Comparison of ENCODE assay signal across 9 mouse cellular contexts in the genomic region with DNA sequence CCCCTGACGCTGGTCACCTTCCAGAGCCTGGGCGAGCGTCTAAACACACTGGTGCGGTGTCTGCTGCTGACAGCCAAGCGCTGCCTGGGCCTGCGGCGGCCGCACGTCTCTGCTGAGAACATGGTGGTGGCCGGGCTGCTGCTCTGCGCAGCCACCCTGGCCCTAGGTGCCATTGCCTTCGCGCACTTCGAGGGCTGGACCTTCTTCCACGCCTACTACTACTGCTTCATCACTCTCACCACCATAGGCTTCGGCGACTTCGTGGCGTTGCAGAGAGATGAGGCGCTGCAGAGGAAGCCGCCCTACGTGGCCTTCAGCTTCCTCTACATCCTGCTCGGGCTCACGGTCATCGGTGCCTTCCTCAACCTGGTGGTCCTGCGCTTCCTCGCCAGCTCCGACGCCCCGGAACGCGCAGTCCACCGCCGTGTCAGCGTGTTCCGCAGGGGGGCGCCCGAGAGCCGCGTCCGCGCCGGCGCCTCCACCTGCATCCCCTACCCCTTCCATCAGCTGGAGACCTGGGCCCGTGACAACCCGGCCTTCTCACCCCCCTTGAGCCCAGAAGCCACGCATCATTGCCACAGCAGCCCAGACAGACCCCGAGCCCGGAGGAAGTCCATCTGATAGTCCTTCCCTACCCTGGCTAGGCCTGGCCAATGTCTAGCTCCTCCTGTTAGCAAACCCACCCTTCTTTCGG. TPM values are rescaled to one million over a fixed set of nuclear protein-coding genes. Genes with fewer than 3 reads are reported as not detected.
DNase-seq lines count a peak whose midpoint lies in the region; ATAC-seq and TF ChIP-seq lines count a peak whose summit lies in the region.
"Had no signal": no experiment of that assay in that cellular context is flagged by ENCODE, and none has a peak within 500 bp of the region (broad histone marks: within the 10 kb centered on the region; RNA-seq: fewer than 3 reads in every experiment).

No protein-coding gene starts in this region.

- no peak for TF ChIP-seq EP300 in heart, postnatal 0 days (IDR thresholded peaks at IDR 0.05; ENCODE audit: low read depth)

- H3K27me3 ChIP-seq in heart, postnatal 0 days (ENCODE audit: control insufficient read depth, insufficient read depth, low read length) = peaks cover 92% of the 10 kb centered on the region
- H3K27me3 ChIP-seq in midbrain, embryonic 14.5 days (ENCODE audit: control insufficient read depth, insufficient read depth, low read length) = peaks cover 46% of the 10 kb centered on the region

- no peak overlapping the region for H3K4me2 ChIP-seq in heart, postnatal 0 days (ENCODE audit: low read depth, low read length)
- peak overlapping the region; percentile 39 for H3K4me2 ChIP-seq in midbrain, embryonic 14.5 days (ENCODE audit: low read length)

- ATAC-seq in heart, postnatal 0 days (ENCODE audit: insufficient read depth, low read depth) = peak; percentile 31; the same call in 1 of the 2 replicates
- peak; percentile 67; the same call in 1 of the 2 replicates for ATAC-seq in midbrain, embryonic 14.5 days (ENCODE audit: low FRiP score, low TSS enrichment)

- peak; percentile 63 for TF ChIP-seq CTCF in heart, postnatal 0 days (IDR thresholded peaks at IDR 0.05; ENCODE audit: low read depth)

- H3K27ac ChIP-seq in heart, postnatal 0 days (ENCODE audit: low read depth) = no peak overlapping the region
- no peak overlapping the region for H3K27ac ChIP-seq in midbrain, embryonic 14.5 days (replicated peaks; ENCODE audit: low read depth, low read length)

- WGBS in heart, postnatal 0 days = 13% methylated on average over 49 of the region's 50 CpGs
- 15% methylated on average over 50 of the region's 50 CpGs for WGBS in midbrain, embryonic 14.5 days

- peak; percentile 36 for DNase-seq in layer of hippocampus, adult 11-12 months (ENCODE audit: low spot score)
- no peak for DNase-seq in layer of hippocampus, adult 9-11 months
- peak; percentile 64 for DNase-seq in ZHBTc4 (ENCODE audit: low read depth, low spot score)
- peak; percentile 53 for DNase-seq in embryo, embryonic 10.5 days (ENCODE audit: low spot score)
- DNase-seq in heart, postnatal 0 days (ENCODE audit: low spot score) = no peak
- peak; percentile 69 to 72 for DNase-seq in layer of hippocampus, postnatal 25 days (ENCODE audit: extremely low spot score in 1 of 2, low spot score in 1 of 2)
- peak; percentile 79 for DNase-seq in midbrain, embryonic 14.5 days
- DNase-seq in thymus, postnatal 10 days (ENCODE audit: low spot score in 2 of 2) = peak; percentile 11 to 69

- no peaks in the 10 kb centered on the region for H3K9me3 ChIP-seq in heart, postnatal 0 days (replicated peaks; ENCODE audit: control insufficient read depth, low read length)
- no peaks in the 10 kb centered on the region for H3K9me3 ChIP-seq in midbrain, embryonic 14.5 days (ENCODE audit: control insufficient read depth, low read length)

- 0 out of 2 replicates have a peak overlapping the region, but pooled peaks have one; percentile 0 for H3K4me3 ChIP-seq in heart, postnatal 0 days (ENCODE audit: low read depth, low read length)
- H3K4me3 ChIP-seq in midbrain, embryonic 14.5 days (replicated peaks; ENCODE audit: low read depth, low read length) = 0 out of 2 replicates have a peak overlapping the region, but pooled peaks have one; percentile 13

- no peaks in the 10 kb centered on the region for H3K36me3 ChIP-seq in heart, postnatal 0 days (replicated peaks; ENCODE audit: control insufficient read depth, insufficient read depth, low read length)
- H3K36me3 ChIP-seq in midbrain, embryonic 14.5 days (ENCODE audit: control insufficient read depth, insufficient read depth, low read length) = no peaks in the 10 kb centered on the region

- H3K4me1 ChIP-seq in heart, postnatal 0 days (ENCODE audit: control insufficient read depth, insufficient read depth) = no peaks in the 10 kb centered on the region
- no peaks in the 10 kb centered on the region for H3K4me1 ChIP-seq in midbrain, embryonic 14.5 days (ENCODE audit: control insufficient read depth, insufficient read depth, low read length)

- H3K9ac ChIP-seq in heart, postnatal 0 days (replicated peaks; ENCODE audit: low read depth, low read length) = no peak overlapping the region
- H3K9ac ChIP-seq in midbrain, embryonic 14.5 days (replicated peaks; ENCODE audit: low read length) = no peak overlapping the region; the same call in 1 of the 2 replicates

RNA-seq across cellular contexts. Expression of gene Kcnk15, which starts 5.0 kb away (rescaled TPM):
- not detected in 2 replicates for total RNA-seq in heart, postnatal 0 days (2014; rRNA removed; ENCODE audit: low replicate concordance)
- not detected in 2 replicates for polyA plus RNA-seq in heart, postnatal 0 days (2015; fragmentation: Nextera tagmentation; extraction: Ambion mirVana)
- not detected for total RNA-seq in layer of hippocampus, postnatal 25 days (2021)
- not detected in 2 replicates for polyA plus RNA-seq in midbrain, embryonic 14.5 days (2014; fragmentation: Nextera tagmentation; extraction: Ambion mirVana)

RNA-seq across cellular contexts. Expression of gene Ccn5, which starts 37.7 kb away (rescaled TPM):
- total RNA-seq in heart, postnatal 0 days (2014; rRNA removed; ENCODE audit: low replicate concordance) = 2.6 TPM in 1 of 2 replicates, not detected in the other
- polyA plus RNA-seq in heart, postnatal 0 days (2015; fragmentation: Nextera tagmentation; extraction: Ambion mirVana) = 1.4 and 2.8 TPM in 2 replicates
- total RNA-seq in layer of hippocampus, postnatal 25 days (2021) = not detected
- 0.57 and 0.70 TPM in 2 replicates for polyA plus RNA-seq in midbrain, embryonic 14.5 days (2014; fragmentation: Nextera tagmentation; extraction: Ambion mirVana)
- total RNA-seq: layer of hippocampus, adult 18-20 months had no signal

Comparison
In these comparisons a context has a peak if more than half of its experiments do, and no peak if none do; other contexts are left out.
1. DNase-seq: peak in layer of hippocampus, adult 11-12 months (single experiment), ZHBTc4 (single experiment), embryo, embryonic 10.5 days (single experiment), layer of hippocampus, postnatal 25 days (2 of 2), midbrain, embryonic 14.5 days (single experiment) and thymus, postnatal 10 days (2 of 2); none in layer of hippocampus, adult 9-11 months (single experiment) and heart, postnatal 0 days (single experiment).